Mouse (Mus musculus): Measurements from ENCODE around the gene Gm34653. TPM values are rescaled to one million over a fixed set of nuclear protein-coding genes. Genes with fewer than 3 reads are reported as not detected.
"Not testable (repeated sequence)": the region's sequence is repeated elsewhere in the genome, so short reads cannot be mapped to it uniquely, and the experiment has no call there.

Gene Gm34653
- polyA plus RNA-seq, 1 experiment, result 4.6 TPM

GRCm38 (mm10) chr2:34827591-34827990, 5.2 kb upstream of the Gm34653 start:
- Histone ChIP-seq H3K36me3 (ENCODE audit: control insufficient read depth, insufficient read depth, low read length, poor library complexity, severe bottlenecking) (peaks cover 2% of the 10 kb centered on the region), H3K9ac (ENCODE audit: low read depth, poor library complexity, severe bottlenecking) (no peak overlapping the region), H3K4me3 (ENCODE audit: low read depth, low read length) (no peak overlapping the region), H3K27ac (ENCODE audit: insufficient read depth, low read length) (no peak overlapping the region), H3K9me3 (replicated peaks; ENCODE audit: control insufficient read depth, insufficient read depth, low read length, poor library complexity, severe bottlenecking) (peaks cover 5% of the 10 kb centered on the region), H3K4me1 (ENCODE audit: control insufficient read depth, insufficient read depth, low read length) (peaks cover 2% of the 10 kb centered on the region), H3K27me3 (ENCODE audit: control insufficient read depth, insufficient read depth, low read length, poor library complexity, severe bottlenecking) (no peaks in the 10 kb centered on the region)
- TF ChIP-seq POLR2A (IDR thresholded peaks at IDR 0.05; ENCODE audit: insufficient read depth, low read length), result no peak
- TF ChIP-seq EP300 (IDR thresholded peaks at IDR 0.05; ENCODE audit: insufficient read depth, low read depth, low read length), result no peak

DNA sequence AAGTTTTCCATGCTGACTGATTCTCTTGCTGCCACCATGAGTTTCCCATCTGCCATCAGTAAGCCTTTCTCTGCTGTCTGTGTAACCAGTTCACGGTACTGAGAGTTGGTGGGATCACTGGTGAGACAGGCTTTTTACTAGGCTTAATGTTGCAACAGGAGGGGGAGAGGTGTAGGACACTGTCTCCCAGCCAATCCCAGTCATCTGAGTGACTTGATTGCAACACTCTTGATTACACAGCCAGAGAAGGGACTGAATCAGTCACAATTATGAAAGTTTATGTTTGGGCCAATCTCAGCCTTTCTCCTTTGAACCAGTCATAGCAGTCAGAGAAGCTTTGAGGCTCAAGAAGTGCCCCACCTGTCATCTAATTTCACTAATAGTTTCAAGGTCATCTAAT, 4.8 kb upstream of the Gm34653 start:
- Histone ChIP-seq H3K27ac (ENCODE audit: insufficient read depth, low read length) (no peak overlapping the region), H3K9ac (ENCODE audit: low read depth, poor library complexity, severe bottlenecking) (no peak overlapping the region), H3K4me1 (ENCODE audit: control insufficient read depth, insufficient read depth, low read length) (peaks cover 2% of the 10 kb centered on the region), H3K9me3 (replicated peaks; ENCODE audit: control insufficient read depth, insufficient read depth, low read length, poor library complexity, severe bottlenecking) (peaks cover 5% of the 10 kb centered on the region), H3K36me3 (ENCODE audit: control insufficient read depth, insufficient read depth, low read length, poor library complexity, severe bottlenecking) (no peaks in the 10 kb centered on the region), H3K4me3 (ENCODE audit: low read depth, low read length) (no peak overlapping the region), H3K27me3 (ENCODE audit: control insufficient read depth, insufficient read depth, low read length, poor library complexity, severe bottlenecking) (no peaks in the 10 kb centered on the region)
- no peak for TF ChIP-seq EP300 (IDR thresholded peaks at IDR 0.05; ENCODE audit: insufficient read depth, low read depth, low read length)
- no peak for TF ChIP-seq POLR2A (IDR thresholded peaks at IDR 0.05; ENCODE audit: insufficient read depth, low read length)
- no peak for TF ChIP-seq CTCF (IDR thresholded peaks at IDR 0.05; ENCODE audit: low read depth, low read length)

- not testable (repeated sequence) for H3K27me3 ChIP-seq (ENCODE audit: control insufficient read depth, insufficient read depth, low read length, poor library complexity, severe bottlenecking); H3K4me1 ChIP-seq (ENCODE audit: control insufficient read depth, insufficient read depth, low read length); H3K9ac ChIP-seq (ENCODE audit: low read depth, poor library complexity, severe bottlenecking); H3K4me3 ChIP-seq (ENCODE audit: low read depth, low read length); H3K9me3 ChIP-seq (replicated peaks; ENCODE audit: control insufficient read depth, insufficient read depth, low read length, poor library complexity, severe bottlenecking); H3K36me3 ChIP-seq (ENCODE audit: control insufficient read depth, insufficient read depth, low read length, poor library complexity, severe bottlenecking)
- peak overlapping the region; percentile 47 for H3K27ac ChIP-seq (ENCODE audit: insufficient read depth, low read length)
Observed at GRCm38 (mm10) chr2:34830066-34830465, 2.7 kb upstream of the Gm34653 start.

- Histone ChIP-seq H3K4me3 (ENCODE audit: low read depth, low read length) (no peak overlapping the region), H3K27ac (ENCODE audit: insufficient read depth, low read length) (no peak overlapping the region), H3K36me3 (ENCODE audit: control insufficient read depth, insufficient read depth, low read length, poor library complexity, severe bottlenecking) (no peaks in the 10 kb centered on the region), H3K9me3 (replicated peaks; ENCODE audit: control insufficient read depth, insufficient read depth, low read length, poor library complexity, severe bottlenecking) (peaks cover 5% of the 10 kb centered on the region), H3K27me3 (ENCODE audit: control insufficient read depth, insufficient read depth, low read length, poor library complexity, severe bottlenecking) (no peaks in the 10 kb centered on the region), H3K9ac (ENCODE audit: low read depth, poor library complexity, severe bottlenecking) (no peak overlapping the region), H3K4me1 (ENCODE audit: control insufficient read depth, insufficient read depth, low read length) (peaks cover 1% of the 10 kb centered on the region)
- TF ChIP-seq CTCF (IDR thresholded peaks at IDR 0.05; ENCODE audit: low read depth, low read length), result no peak
- no peak for TF ChIP-seq EP300 (IDR thresholded peaks at IDR 0.05; ENCODE audit: insufficient read depth, low read depth, low read length)
- TF ChIP-seq POLR2A (IDR thresholded peaks at IDR 0.05; ENCODE audit: insufficient read depth, low read length), result no peak
Observed at GRCm38 (mm10) chr2:34833624-34834023, 817 bp downstream of the Gm34653 start.

DNA sequence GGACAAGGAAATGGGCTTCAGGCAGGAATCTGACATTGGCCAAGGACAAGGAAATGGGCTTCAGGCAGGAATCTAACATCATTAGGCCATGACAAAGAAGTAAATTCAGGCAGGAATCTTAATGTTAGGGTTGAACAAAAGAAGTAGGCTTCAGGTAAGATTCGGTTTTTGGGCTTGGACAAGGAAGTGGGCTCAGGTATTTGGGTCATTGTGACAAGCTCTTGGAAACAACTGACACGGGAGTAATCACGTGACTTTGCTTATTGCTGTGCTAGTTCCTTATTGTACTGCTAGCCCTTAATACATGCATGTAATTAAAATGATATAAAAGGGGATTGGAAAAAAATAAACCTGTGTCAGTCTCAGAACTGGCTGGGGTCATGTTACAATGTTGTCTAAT, 2.9 kb downstream of the Gm34653 start:
- 0 out of 2 replicates have a peak, but pooled peaks have one; percentile 48 for TF ChIP-seq EP300 (IDR thresholded peaks at IDR 0.05; ENCODE audit: insufficient read depth, low read depth, low read length)
- TF ChIP-seq POLR2A (IDR thresholded peaks at IDR 0.05; ENCODE audit: insufficient read depth, low read length), result no peak
- H3K27ac ChIP-seq (ENCODE audit: insufficient read depth, low read length), result peak overlapping the region; percentile 59; the same call in 1 of the 2 replicates
- H3K27me3 ChIP-seq (ENCODE audit: control insufficient read depth, insufficient read depth, low read length, poor library complexity, severe bottlenecking), result no peaks in the 10 kb centered on the region
- H3K9me3 ChIP-seq (replicated peaks; ENCODE audit: control insufficient read depth, insufficient read depth, low read length, poor library complexity, severe bottlenecking), result no peaks in the 10 kb centered on the region
- H3K4me1 ChIP-seq (ENCODE audit: control insufficient read depth, insufficient read depth, low read length), result peaks cover 1% of the 10 kb centered on the region
- no peaks in the 10 kb centered on the region for H3K36me3 ChIP-seq (ENCODE audit: control insufficient read depth, insufficient read depth, low read length, poor library complexity, severe bottlenecking)
- H3K9ac ChIP-seq (ENCODE audit: low read depth, poor library complexity, severe bottlenecking), result no peak overlapping the region
- no peak overlapping the region for H3K4me3 ChIP-seq (ENCODE audit: low read depth, low read length)

DNA sequence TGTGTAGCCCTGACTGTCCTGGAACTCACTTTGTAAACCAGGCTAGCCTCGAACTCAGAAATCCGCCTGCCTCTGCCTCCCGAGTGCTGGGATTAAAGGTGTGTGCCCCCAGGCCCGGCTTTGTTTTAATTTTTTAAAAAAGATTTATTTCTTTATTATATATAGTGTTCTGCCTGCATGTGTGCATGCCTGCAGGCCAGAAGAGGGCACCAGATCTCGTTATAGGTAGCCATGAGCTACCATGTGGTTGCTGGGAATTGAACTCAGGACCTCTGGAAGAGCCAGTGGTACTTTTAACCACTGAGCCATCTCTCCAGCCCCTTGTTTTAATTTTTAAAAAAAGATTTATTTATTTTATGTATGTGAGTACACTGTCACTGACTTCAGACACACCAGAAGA, 7.3 kb downstream of the Gm34653 start:
- H3K4me1 ChIP-seq (ENCODE audit: control insufficient read depth, insufficient read depth, low read length); H3K36me3 ChIP-seq (ENCODE audit: control insufficient read depth, insufficient read depth, low read length, poor library complexity, severe bottlenecking); H3K4me3 ChIP-seq (ENCODE audit: low read depth, low read length); H3K27me3 ChIP-seq (ENCODE audit: control insufficient read depth, insufficient read depth, low read length, poor library complexity, severe bottlenecking); H3K9ac ChIP-seq (ENCODE audit: low read depth, poor library complexity, severe bottlenecking); H3K27ac ChIP-seq (ENCODE audit: insufficient read depth, low read length); H3K9me3 ChIP-seq (replicated peaks; ENCODE audit: control insufficient read depth, insufficient read depth, low read length, poor library complexity, severe bottlenecking): not testable (repeated sequence)
- TF ChIP-seq CTCF (IDR thresholded peaks at IDR 0.05; ENCODE audit: low read depth, low read length), result peak; percentile 31

GRCm38 (mm10) chr2:34841706-34842105, 8.9 kb downstream of the Gm34653 start:
- H3K9ac ChIP-seq (ENCODE audit: low read depth, poor library complexity, severe bottlenecking), result no peak overlapping the region
- H3K9me3 ChIP-seq (replicated peaks; ENCODE audit: control insufficient read depth, insufficient read depth, low read length, poor library complexity, severe bottlenecking), result no peaks in the 10 kb centered on the region
- H3K27ac ChIP-seq (ENCODE audit: insufficient read depth, low read length), result no peak overlapping the region
- H3K4me3 ChIP-seq (ENCODE audit: low read depth, low read length), result no peak overlapping the region
- H3K27me3 ChIP-seq (ENCODE audit: control insufficient read depth, insufficient read depth, low read length, poor library complexity, severe bottlenecking), result no peaks in the 10 kb centered on the region
- no peaks in the 10 kb centered on the region for H3K36me3 ChIP-seq (ENCODE audit: control insufficient read depth, insufficient read depth, low read length, poor library complexity, severe bottlenecking)
- TF ChIP-seq POLR2A (IDR thresholded peaks at IDR 0.05; ENCODE audit: insufficient read depth, low read length) (no peak), CTCF (IDR thresholded peaks at IDR 0.05; ENCODE audit: low read depth, low read length) (no peak), EP300 (IDR thresholded peaks at IDR 0.05; ENCODE audit: insufficient read depth, low read depth, low read length) (no peak)
- H3K4me1 ChIP-seq (ENCODE audit: control insufficient read depth, insufficient read depth, low read length), result no peaks in the 10 kb centered on the region

All from ES-Bruce4 (cell line).